In the genomic region with DNA sequence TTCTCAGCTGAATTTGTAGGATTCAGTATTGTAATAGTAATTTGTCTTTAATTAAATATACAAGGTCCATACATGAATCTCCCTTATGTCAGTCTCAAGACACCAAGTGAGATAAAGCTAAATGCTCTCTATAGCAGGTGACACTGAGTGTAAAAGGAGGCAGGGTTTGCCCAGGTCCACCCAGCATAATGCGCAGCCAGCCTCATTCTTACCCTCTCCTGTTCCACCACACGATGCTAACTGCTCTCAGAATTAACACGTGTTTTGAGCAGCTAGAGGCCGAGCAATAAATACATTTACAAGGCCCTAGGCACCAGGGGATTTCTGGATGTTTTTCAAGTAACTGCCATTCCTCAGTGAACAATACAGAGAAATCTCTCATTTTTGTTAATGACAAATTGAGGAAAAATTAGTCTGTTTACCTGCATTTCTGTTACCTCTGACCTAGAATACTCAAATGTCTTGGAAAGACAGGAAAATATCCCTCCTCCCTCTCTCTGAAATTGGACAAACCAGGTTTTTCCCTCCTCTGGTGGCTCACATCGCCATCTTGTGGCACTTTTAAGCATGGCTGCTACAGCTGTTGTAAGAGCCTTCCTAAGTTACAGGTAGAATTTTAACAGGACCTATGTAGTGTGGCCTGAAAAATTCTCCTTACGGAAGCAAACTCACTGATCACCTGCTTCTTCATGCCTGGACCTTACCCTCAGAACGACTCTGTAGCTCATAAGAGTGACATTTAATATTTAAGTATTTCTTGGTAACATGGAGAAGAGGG, we compare ENCODE assay signal across 9 mouse cellular contexts. TPM values are rescaled to one million over a fixed set of nuclear protein-coding genes. Genes with fewer than 3 reads are reported as not detected.
DNase-seq lines count a peak whose midpoint lies in the region; ATAC-seq and TF ChIP-seq lines count a peak whose summit lies in the region.
"Had no signal": no experiment of that assay in that cellular context is flagged by ENCODE, and none has a peak within 500 bp of the region (broad histone marks: within the 10 kb centered on the region; RNA-seq: fewer than 3 reads in every experiment).

No protein-coding gene starts in this region.

- H3K27ac ChIP-seq in layer of hippocampus, adult 2 months: no peak overlapping the region
- H3K27ac ChIP-seq: heart, embryonic 13.5 days had no signal

- no peak for ATAC-seq in CD4-positive, CD25-positive, alpha-beta regulatory T cell, adult 4 months

- peak; percentile 16 for DNase-seq in CD4-positive, CD25-positive, alpha-beta regulatory T cell, adult 2 months (ENCODE audit: low read depth, low spot score)
- peak; percentile 36 for DNase-seq in Muller cell, postnatal 12 days (ENCODE audit: inconsistent ontology term)
- peak; percentile 53 to 67 for DNase-seq in cerebellum, postnatal 4 days (ENCODE audit: low spot score in 2 of 2)
- peak; percentile 25 to 56 for DNase-seq in gastrocnemius, postnatal 4 days (ENCODE audit: low spot score in 2 of 2)
- peak; percentile 56 to 74 for DNase-seq in layer of hippocampus, adult 2 months (ENCODE audit: low spot score in 2 of 2)
- peak; percentile 63 for DNase-seq in lung, postnatal 14 days
- DNase-seq in right cerebral cortex, postnatal 25 days: peak; percentile 72

- H3K4me3 ChIP-seq in layer of hippocampus, adult 2 months: no peak overlapping the region
- H3K4me3 ChIP-seq: heart, embryonic 13.5 days had no signal

- peak; percentile 90 for TF ChIP-seq CTCF in layer of hippocampus, adult 2 months (conservative IDR thresholded peaks at IDR 0.05)

RNA-seq across cellular contexts. Expression of a gene that starts 14.7 kb away (rescaled TPM):
- polyA plus RNA-seq in CD4-positive, CD25-positive, alpha-beta regulatory T cell, adult 4 months (2017; shearing (Covaris generic)): not detected
- under 1 TPM; 0.27 to 0.39 TPM for total RNA-seq in gastrocnemius, postnatal 4 days (2021)
- under 1 TPM; 0.27 to 0.36 TPM for total RNA-seq in layer of hippocampus, adult 2 months (2021)

RNA-seq across cellular contexts. Expression of a gene that starts 30.0 kb away (rescaled TPM):
- not detected for polyA plus RNA-seq in CD4-positive, CD25-positive, alpha-beta regulatory T cell, adult 4 months (2017; shearing (Covaris generic))
- 1 to 10 TPM; 1.1 to 1.4 TPM for total RNA-seq in gastrocnemius, postnatal 4 days (2021)
- total RNA-seq in layer of hippocampus, adult 2 months (2021): not detected
- polyA plus RNA-seq: heart, embryonic 13.5 days had no signal

RNA-seq across cellular contexts. Expression of a gene that starts 39.9 kb away (rescaled TPM):
- 10 to 100 TPM; 21.3 to 24.7 TPM for polyA plus RNA-seq in CD4-positive, CD25-positive, alpha-beta regulatory T cell, adult 4 months (2017; shearing (Covaris generic))
- total RNA-seq in gastrocnemius, postnatal 4 days (2021): 10 to 100 TPM; 79.6 to 86.3 TPM
- total RNA-seq in layer of hippocampus, adult 2 months (2021): 10 to 100 TPM; 39.7 to 51.1 TPM

Comparison
In these comparisons a context has a peak if more than half of its experiments do, and no peak if none do; other contexts are left out.
1. DNase-seq: peak in every context shown above with its lines; median percentile 72 in right cerebral cortex, postnatal 25 days; 65 in layer of hippocampus, adult 2 months; 63 in lung, postnatal 14 days; 60 in cerebellum, postnatal 4 days; 40 in gastrocnemius, postnatal 4 days; 36 in Muller cell, postnatal 12 days; 16 in CD4-positive, CD25-positive, alpha-beta regulatory T cell, adult 2 months.